Mouse (Mus musculus) embryonic fibroblast, embryonic 13.5 days (primary cell): ENCODE measurements around the gene Galnt15.

Experiments
- CTCF ChIP-seq: IDR thresholded peaks from 2 replicates; pipeline ENCODE4 v1.5.1; 2011; ENCODE audit warnings: mild to moderate bottlenecking, control low read depth, low read length, moderate library complexity, borderline replicate concordance; ENCODE audit not compliant: insufficient read depth
- POLR2A ChIP-seq: IDR thresholded peaks from 2 replicates; pipeline ENCODE4 v1.6.1; 2011; ENCODE audit warnings: low read depth, mild to moderate bottlenecking, control low read depth, low read length, moderate library complexity

- no peak for TF ChIP-seq CTCF
- TF ChIP-seq POLR2A, result no peak
Observed at GRCm38 (mm10) chr14:32073901-32074300, 45.1 kb downstream of the Galnt15 start.
